Mouse (Mus musculus): ENCODE results near the gene Smap2. TPM values are rescaled to one million over a fixed set of nuclear protein-coding genes. Genes with fewer than 3 reads are reported as not detected.

Gene Smap2
- polyA plus RNA-seq, 1 experiment from 2014 or later = 42.4 TPM

GRCm38 (mm10) chr4:121001042-121001441 lies 16.0 kb downstream of the Smap2 start:
- H3K4me1 ChIP-seq (replicated peaks) = peaks cover 58% of the 10 kb centered on the region
- H3K4me3 ChIP-seq = no peak overlapping the region
- H3K9me3 ChIP-seq = no peaks in the 10 kb centered on the region
- WGBS = 88% methylated on average over 2 of the region's 2 CpGs
- H3K36me3 ChIP-seq = no peaks in the 10 kb centered on the region
- no peak overlapping the region for H3K9ac ChIP-seq
- no peak overlapping the region for H3K4me2 ChIP-seq
- no peaks in the 10 kb centered on the region for H3K27me3 ChIP-seq
- ATAC-seq (ENCODE audit: low read depth) = no peak
- no peak overlapping the region for H3K27ac ChIP-seq (replicated peaks)

- Histone ChIP-seq H3K9ac (no peak overlapping the region), H3K36me3 (no peaks in the 10 kb centered on the region), H3K4me3 (no peak overlapping the region), H3K4me2 (no peak overlapping the region), H3K9me3 (no peaks in the 10 kb centered on the region), H3K4me1 (replicated peaks) (peaks cover 9% of the 10 kb centered on the region; the same call in 1 of the 2 replicates), H3K27me3 (no peaks in the 10 kb centered on the region), H3K27ac (replicated peaks) (no peak overlapping the region)
- 91% methylated on average over 1 of the region's 1 CpGs for WGBS
- no peak for ATAC-seq (ENCODE audit: low read depth)
Measured at GRCm38 (mm10) chr4:120995911-120996310, 21.1 kb downstream of the Smap2 start.

- 86% methylated on average over 1 of the region's 1 CpGs for WGBS
- no peak for ATAC-seq (ENCODE audit: low read depth)
- Histone ChIP-seq H3K4me1 (replicated peaks) (no peaks in the 10 kb centered on the region), H3K4me3 (no peak overlapping the region), H3K4me2 (no peak overlapping the region), H3K27ac (replicated peaks) (no peak overlapping the region), H3K27me3 (no peaks in the 10 kb centered on the region), H3K9me3 (no peaks in the 10 kb centered on the region), H3K9ac (no peak overlapping the region), H3K36me3 (no peaks in the 10 kb centered on the region)
Measured at GRCm38 (mm10) chr4:120993025-120993424, 24.0 kb downstream of the Smap2 start.

- Histone ChIP-seq H3K36me3 (no peaks in the 10 kb centered on the region), H3K4me1 (replicated peaks) (no peaks in the 10 kb centered on the region), H3K4me3 (no peak overlapping the region), H3K27me3 (no peaks in the 10 kb centered on the region), H3K4me2 (no peak overlapping the region), H3K9ac (no peak overlapping the region), H3K9me3 (no peaks in the 10 kb centered on the region), H3K27ac (replicated peaks) (no peak overlapping the region)
- 83% methylated on average over 2 of the region's 2 CpGs for WGBS
- no peak for ATAC-seq (ENCODE audit: low read depth)
Measured at GRCm38 (mm10) chr4:120992284-120992683, 24.8 kb downstream of the Smap2 start.

GRCm38 (mm10) chr4:120987319-120987718 lies 29.7 kb downstream of the Smap2 start:
- Histone ChIP-seq H3K9ac (no peak overlapping the region), H3K4me3 (no peak overlapping the region), H3K36me3 (peaks cover 18% of the 10 kb centered on the region), H3K27me3 (no peaks in the 10 kb centered on the region), H3K9me3 (no peaks in the 10 kb centered on the region), H3K4me1 (replicated peaks) (no peaks in the 10 kb centered on the region), H3K27ac (replicated peaks) (no peak overlapping the region), H3K4me2 (no peak overlapping the region)
- no peak for ATAC-seq (ENCODE audit: low read depth)
- 84% methylated on average over 4 of the region's 4 CpGs for WGBS

- Histone ChIP-seq H3K4me3 (no peak overlapping the region), H3K36me3 (peaks cover 25% of the 10 kb centered on the region), H3K4me1 (replicated peaks) (no peaks in the 10 kb centered on the region), H3K9ac (no peak overlapping the region), H3K27ac (replicated peaks) (no peak overlapping the region), H3K27me3 (no peaks in the 10 kb centered on the region), H3K4me2 (no peak overlapping the region), H3K9me3 (no peaks in the 10 kb centered on the region)
- peak; percentile 64; the same call in 1 of the 2 replicates for ATAC-seq (ENCODE audit: low read depth)
- WGBS = 28% methylated on average over 6 of the region's 6 CpGs
Measured at GRCm38 (mm10) chr4:120986446-120986845, 30.6 kb downstream of the Smap2 start.

GRCm38 (mm10) chr4:120978221-120978620 lies 38.8 kb downstream of the Smap2 start:
- H3K36me3 ChIP-seq = peaks cover 59% of the 10 kb centered on the region
- no peaks in the 10 kb centered on the region for H3K9me3 ChIP-seq
- H3K27ac ChIP-seq (replicated peaks) = no peak overlapping the region
- ATAC-seq (ENCODE audit: low read depth) = no peak
- H3K4me1 ChIP-seq (replicated peaks) = no peaks in the 10 kb centered on the region
- H3K9ac ChIP-seq = no peak overlapping the region
- no peaks in the 10 kb centered on the region for H3K27me3 ChIP-seq
- H3K4me3 ChIP-seq = no peak overlapping the region
- WGBS = 91% methylated on average over 3 of the region's 3 CpGs
- no peak overlapping the region for H3K4me2 ChIP-seq

GRCm38 (mm10) chr4:120975428-120975734 lies 41.7 kb downstream of the Smap2 start:
- ATAC-seq (ENCODE audit: low read depth) = no peak
- Histone ChIP-seq H3K27ac (replicated peaks) (no peak overlapping the region), H3K4me1 (replicated peaks) (no peaks in the 10 kb centered on the region), H3K9me3 (no peaks in the 10 kb centered on the region), H3K4me2 (no peak overlapping the region), H3K9ac (no peak overlapping the region), H3K36me3 (peaks cover 62% of the 10 kb centered on the region), H3K27me3 (no peaks in the 10 kb centered on the region), H3K4me3 (no peak overlapping the region)
- WGBS = 92% methylated on average over 4 of the region's 4 CpGs

GRCm38 (mm10) chr4:120974711-120975427 lies 42.2 kb downstream of the Smap2 start:
- peaks cover 61% of the 10 kb centered on the region for H3K36me3 ChIP-seq
- WGBS = 88% methylated on average over 11 of the region's 11 CpGs

GRCm38 (mm10) chr4:120971842-120972241 lies 45.2 kb downstream of the Smap2 start:
- Histone ChIP-seq H3K9me3 (no peaks in the 10 kb centered on the region), H3K4me2 (no peak overlapping the region), H3K27ac (replicated peaks) (no peak overlapping the region), H3K4me1 (replicated peaks) (no peaks in the 10 kb centered on the region), H3K36me3 (peaks cover 88% of the 10 kb centered on the region), H3K27me3 (no peaks in the 10 kb centered on the region), H3K9ac (no peak overlapping the region), H3K4me3 (no peak overlapping the region)
- 88% methylated on average over 8 of the region's 8 CpGs for WGBS
- ATAC-seq (ENCODE audit: low read depth) = no peak

More at GRCm38 (mm10) chr4:120974711-120975427, 42.2 kb downstream of the Smap2 start:
- no peak overlapping the region for H3K4me3 ChIP-seq
- H3K4me1 ChIP-seq (replicated peaks) = no peaks in the 10 kb centered on the region
- no peak overlapping the region for H3K9ac ChIP-seq
- H3K27ac ChIP-seq (replicated peaks) = no peak overlapping the region
- H3K4me2 ChIP-seq = no peak overlapping the region
- no peaks in the 10 kb centered on the region for H3K9me3 ChIP-seq
- no peak for ATAC-seq (ENCODE audit: low read depth)
- H3K27me3 ChIP-seq = no peaks in the 10 kb centered on the region

- Histone ChIP-seq H3K27me3 (no peaks in the 10 kb centered on the region), H3K4me1 (replicated peaks) (no peaks in the 10 kb centered on the region), H3K27ac (replicated peaks) (no peak overlapping the region), H3K4me2 (no peak overlapping the region), H3K4me3 (no peak overlapping the region), H3K9ac (no peak overlapping the region), H3K36me3 (peaks cover 74% of the 10 kb centered on the region), H3K9me3 (no peaks in the 10 kb centered on the region)
- 85% methylated on average over 5 of the region's 5 CpGs for WGBS
- ATAC-seq (ENCODE audit: low read depth) = peak; percentile 61
Measured at GRCm38 (mm10) chr4:120969382-120970146, 47.5 kb downstream of the Smap2 start.

- Histone ChIP-seq H3K27ac (replicated peaks) (no peak overlapping the region), H3K4me3 (no peak overlapping the region), H3K27me3 (no peaks in the 10 kb centered on the region), H3K9ac (no peak overlapping the region), H3K9me3 (no peaks in the 10 kb centered on the region), H3K4me2 (no peak overlapping the region), H3K36me3 (peaks cover 63% of the 10 kb centered on the region), H3K4me1 (replicated peaks) (no peaks in the 10 kb centered on the region)
- no peak for ATAC-seq (ENCODE audit: low read depth)
- 93% methylated on average over 9 of the region's 9 CpGs for WGBS
Measured at GRCm38 (mm10) chr4:120968486-120968885, 48.6 kb downstream of the Smap2 start.

All from neural tube, embryonic 13.5 days (tissue).